Mouse (Mus musculus) cortical plate, adult 2 months (tissue): Measurements from ENCODE around the gene Rpusd1.

ENCODE experiments used
- CTCF ChIP-seq: fragments of 200-500 bp; IDR thresholded peaks from 2 replicates; pipeline ENCODE4 v1.5.1; 2011; ENCODE audit warnings: mild to moderate bottlenecking, control low read depth, low read length; ENCODE audit not compliant: insufficient read depth; ENCODE audit errors: extremely low read depth
- POLR2A ChIP-seq: fragments of 200-500 bp; IDR thresholded peaks from 2 replicates; pipeline ENCODE4 v1.6.1; 2011; ENCODE audit warnings: mild to moderate bottlenecking, low read length, control low read depth; ENCODE audit not compliant: insufficient read depth; ENCODE audit errors: extremely low read depth

- TF ChIP-seq POLR2A (no peak), CTCF (no peak)
These were observed 20.8 kb downstream of the Rpusd1 start for GRCm38 (mm10) chr17:25748238-25748637.
